Mouse (Mus musculus) ES-E14 (cell line): Measurements from ENCODE around the gene Rab11fip5.

Experiments used
- CHD2 ChIP-seq: IDR thresholded peaks from 2 replicates; pipeline ENCODE4 v1.6.1; 2014; ENCODE audit warnings: mild to moderate bottlenecking, low read depth, low read length, inconsistent platforms
- HCFC1 ChIP-seq: IDR thresholded peaks from 2 replicates; pipeline ENCODE4 v1.6.1; 2012; ENCODE audit warnings: low read length, inconsistent platforms, borderline replicate concordance; ENCODE audit not compliant: insufficient read depth
- MAFK ChIP-seq: IDR thresholded peaks from 2 replicates; pipeline ENCODE4 v1.6.1; 2014; ENCODE audit warnings: mild to moderate bottlenecking, low read depth, low read length, inconsistent platforms; ENCODE audit not compliant: insufficient read depth
- ZC3H11A ChIP-seq: IDR thresholded peaks from 2 replicates; pipeline ENCODE4 v1.6.1; 2012; ENCODE audit warnings: low read depth, mild to moderate bottlenecking, inconsistent platforms, low read length, borderline replicate concordance
- ZNF384 ChIP-seq: IDR thresholded peaks from 2 replicates; pipeline ENCODE4 v1.6.1; 2012; ENCODE audit warnings: low read depth, low read length, inconsistent platforms

- no peak for TF ChIP-seq ZNF384
- no peak for TF ChIP-seq MAFK
- TF ChIP-seq CHD2 = no peak
- no peak for TF ChIP-seq ZC3H11A
- TF ChIP-seq HCFC1 = no peak
Observed at GRCm38 (mm10) chr6:85320445-85320866, 54.0 kb downstream of the Rab11fip5 start.
